Mouse (Mus musculus): ENCODE measurements around the gene Gm29666.
A peak's percentile ranks its signal among the peaks of the same experiment; 100 is the strongest.

Gm29666 gene

DNA sequence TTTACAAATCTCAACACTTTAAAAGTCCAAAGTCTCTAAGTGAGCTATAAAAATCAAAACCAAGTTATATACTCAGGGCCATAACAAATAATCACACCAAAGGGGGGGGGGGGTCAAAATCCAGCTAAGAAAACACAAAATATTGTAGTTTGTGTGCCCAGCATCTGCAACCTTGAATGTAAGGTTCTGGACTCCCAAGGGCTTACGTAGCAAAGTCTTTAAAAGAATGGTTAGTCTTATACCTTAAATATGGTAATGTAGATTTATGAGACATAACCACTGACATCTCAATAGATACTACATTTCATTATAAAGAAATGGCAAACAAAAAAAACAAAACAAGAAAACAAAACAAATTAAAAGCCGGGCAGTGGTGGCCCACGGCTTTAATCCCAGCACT lies at the start of gene Gm29666:
Gene Gm29666, minus strand, starts transcription at position 101 of the 400 bp plus-strand sequence.
- no peak for DNase-seq

DNA sequence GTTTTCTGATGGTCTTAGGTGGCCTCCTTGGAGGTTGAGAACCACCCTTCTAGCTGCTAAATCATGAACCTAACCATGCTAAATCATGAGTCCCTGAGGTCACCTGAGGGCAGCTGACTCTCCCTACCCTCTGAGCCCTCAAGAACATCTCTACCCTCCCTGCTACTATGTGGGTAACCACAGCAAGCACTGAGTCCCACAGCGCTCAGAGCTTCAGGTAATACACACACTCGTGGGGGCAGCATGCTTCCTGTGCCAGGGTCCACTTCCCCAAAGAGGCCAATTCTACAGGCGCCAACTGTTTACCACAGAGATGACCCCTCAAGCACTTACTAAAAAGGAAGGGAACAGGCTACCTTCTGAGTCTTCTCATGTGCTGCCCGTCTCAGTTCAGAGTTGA lies 48.7 kb upstream of the Gm29666 start:
- no peak for DNase-seq

DNA sequence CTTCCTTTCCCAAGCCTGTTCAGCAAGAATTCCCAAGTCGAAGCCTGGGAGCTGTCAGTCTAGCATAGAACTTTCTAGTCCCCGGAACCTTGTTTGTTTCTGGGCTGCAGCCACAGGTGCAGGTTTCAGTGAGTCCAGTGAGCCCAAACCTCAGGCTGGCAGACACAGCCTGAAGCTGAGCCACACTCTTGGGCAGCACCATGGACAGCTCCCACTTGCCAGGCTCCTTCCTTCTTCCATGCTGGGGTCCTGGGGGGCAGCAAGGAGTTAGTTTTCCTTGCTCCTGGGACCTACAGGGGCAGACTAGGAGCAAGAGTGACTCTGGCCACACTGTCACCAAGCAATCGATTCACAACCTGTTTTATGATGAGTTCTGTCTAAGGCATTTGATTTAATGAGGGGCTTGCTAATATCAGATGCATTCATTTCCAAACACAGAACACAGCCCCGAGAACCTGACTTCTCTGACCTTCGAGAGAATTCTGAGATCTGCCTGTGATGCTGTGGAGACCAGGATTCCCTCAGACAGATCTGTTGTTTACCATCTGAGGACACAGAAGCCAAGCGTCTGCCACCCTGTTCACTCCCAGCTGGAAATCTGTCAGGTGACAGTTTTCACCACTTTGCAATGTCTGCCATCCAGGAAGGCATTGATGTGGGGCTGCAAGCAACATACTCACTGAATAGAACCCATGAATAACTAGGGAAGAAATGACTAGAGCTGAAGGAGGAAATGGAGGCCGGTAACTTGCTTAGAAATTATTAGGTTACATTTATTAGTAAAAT lies 45.9 kb upstream of the Gm29666 start:
- DNase-seq: peak; percentile 39

DNA sequence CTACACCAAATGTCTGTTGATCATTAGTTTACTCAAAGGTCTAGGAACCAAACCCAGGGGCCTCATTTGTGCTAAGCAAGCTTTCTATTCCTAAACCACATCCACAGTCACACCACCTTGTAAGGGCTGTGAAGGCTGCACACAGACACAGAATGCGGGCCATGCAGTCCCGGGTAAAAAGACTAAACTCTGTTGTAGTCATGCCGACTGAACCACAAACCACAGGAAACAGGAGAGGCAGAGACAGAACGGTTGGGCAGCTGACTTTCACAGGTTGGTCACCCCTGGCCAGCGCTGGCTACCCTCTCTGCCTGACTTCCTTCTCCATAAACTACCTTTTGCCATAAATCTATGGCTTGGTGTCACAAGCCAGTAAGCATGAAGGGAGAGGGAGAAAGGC lies 44.9 kb upstream of the Gm29666 start:
- DNase-seq: no peak

DNA sequence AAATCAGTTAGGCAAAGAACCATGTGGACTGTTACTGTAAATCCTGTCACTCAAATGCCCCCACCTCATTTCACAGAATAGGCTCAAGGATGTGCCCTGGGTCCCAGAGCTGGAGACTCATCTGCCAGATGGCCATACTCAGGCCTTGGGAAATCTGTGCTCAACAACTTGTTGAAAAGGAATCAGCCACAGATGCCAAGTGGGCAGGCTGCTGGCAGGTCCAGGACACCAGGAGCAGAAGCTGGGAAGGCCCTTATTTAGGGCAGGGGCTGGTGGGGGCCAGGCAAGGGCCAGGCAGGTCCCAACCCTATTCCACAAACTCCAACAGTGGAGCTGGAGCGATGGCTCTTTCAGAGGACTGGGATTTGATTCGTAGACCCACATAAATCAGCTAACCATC lies 42.7 kb upstream of the Gm29666 start:
- no peak for DNase-seq

DNA sequence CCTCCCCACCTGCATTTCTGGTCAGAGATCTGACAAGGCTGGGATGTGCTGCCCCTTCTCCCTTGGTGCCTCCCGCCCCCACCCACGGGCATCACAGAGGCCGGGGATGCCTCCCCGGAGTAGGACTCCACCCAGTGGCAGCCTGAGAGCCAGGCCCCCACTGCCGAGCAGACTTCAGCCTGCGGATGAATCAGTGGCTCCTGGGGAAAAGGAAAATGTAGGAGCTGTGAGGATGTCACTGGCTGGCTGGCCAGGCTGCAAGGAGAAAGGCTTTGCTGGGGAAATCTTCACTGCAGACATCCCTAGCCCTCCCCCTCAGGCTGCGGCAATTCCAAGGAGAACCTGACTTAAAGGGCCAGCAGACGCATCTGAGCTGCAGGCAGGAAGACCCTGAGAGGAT lies 40.9 kb upstream of the Gm29666 start:
- DNase-seq: no peak

DNA sequence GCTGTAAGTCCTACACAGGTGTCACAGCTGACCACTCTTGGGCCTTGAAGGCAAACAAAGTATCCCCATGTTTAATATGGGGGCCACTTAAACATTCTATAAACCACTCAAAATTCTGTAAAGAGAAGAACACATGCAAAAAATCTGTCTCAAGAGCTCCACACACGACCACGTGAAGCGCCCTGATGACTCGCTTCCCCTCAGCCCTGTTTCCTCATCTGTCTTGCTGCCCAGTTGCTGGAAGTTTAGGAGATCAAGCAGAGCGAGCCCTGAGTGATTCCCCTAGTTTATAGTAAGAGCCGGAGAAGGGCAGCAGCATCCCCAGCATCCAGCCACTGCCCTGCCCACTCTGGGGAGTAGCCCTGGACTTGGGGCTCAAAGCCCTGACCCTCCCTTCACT lies 40.1 kb upstream of the Gm29666 start:
- no peak for DNase-seq

DNA sequence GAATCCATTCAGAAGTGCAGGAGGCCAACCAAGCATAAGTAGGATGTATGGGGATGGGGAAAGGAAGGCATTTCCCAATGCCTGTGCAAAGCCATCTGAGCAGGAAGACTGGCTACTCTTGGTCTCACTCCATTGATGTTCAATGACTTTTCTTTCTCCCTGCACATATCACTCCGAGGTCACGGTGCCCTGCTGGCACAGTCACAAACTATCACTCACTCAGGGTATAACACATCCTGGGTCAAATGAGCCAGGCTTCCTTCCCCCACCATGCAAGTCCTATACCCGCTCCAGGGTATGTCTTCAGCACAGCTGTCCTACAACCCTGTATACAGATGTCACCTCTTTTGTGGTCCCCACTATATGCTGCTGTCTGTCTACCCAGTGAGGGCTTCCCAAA lies 38.5 kb upstream of the Gm29666 start:
- DNase-seq: no peak

DNA sequence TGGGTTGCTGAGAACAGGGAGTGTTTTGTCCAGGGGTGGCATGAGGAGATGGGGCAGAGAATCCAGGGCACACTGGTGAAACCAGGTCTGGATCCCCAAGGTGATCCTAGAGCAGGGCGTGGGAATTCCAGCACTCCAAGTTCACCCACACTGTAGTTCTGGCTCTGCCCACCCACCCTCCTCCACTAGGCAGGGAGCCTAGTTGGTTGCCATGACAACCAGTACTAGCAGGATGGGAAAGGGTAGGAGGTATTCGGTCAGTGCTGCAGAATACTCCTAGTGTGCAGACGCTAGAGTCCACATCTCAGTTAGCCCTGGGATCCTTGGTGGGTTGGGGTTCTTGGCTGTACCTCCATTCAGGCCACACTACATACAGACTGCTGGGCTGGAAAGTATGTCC lies 38.0 kb upstream of the Gm29666 start:
- DNase-seq: no peak

DNA sequence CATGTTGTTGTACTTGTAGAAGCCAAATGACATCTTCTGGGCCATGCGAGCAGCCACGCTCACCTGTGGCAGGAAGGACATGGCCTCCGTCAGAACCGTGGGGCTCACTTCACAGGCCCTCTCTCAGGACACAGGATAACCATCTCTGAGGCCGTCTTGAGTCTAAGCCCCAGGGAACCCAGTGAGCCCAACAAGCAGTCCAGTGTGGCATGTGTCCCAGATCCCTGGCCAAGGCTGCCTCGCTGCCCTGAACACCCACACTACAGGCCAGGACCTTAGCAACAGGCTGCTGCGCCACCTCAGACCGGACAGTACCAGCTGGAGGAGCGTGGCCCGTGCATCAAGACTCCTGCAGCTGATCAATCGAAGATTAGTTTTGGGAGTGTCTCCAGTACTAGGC lies 33.4 kb upstream of the Gm29666 start:
- no peak for DNase-seq

DNA sequence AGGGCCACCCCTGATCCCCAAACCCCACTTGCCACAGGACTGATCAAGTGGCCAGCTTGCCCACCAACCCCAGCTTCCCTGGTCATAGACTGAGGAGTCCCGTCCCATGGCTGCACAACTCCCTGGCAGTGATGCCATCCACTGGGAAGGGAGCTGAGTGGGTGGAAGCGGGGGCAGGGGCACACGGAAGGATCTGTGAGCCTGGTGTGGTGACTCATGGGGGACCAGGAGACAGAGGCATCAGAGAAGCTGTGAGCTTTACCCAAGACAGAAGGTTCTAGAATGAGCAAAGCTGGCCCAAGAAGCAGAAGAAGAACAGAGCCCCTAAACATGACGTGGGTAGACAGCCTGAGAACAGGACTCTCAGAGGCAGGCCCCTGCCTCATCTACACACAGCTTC lies 30.2 kb upstream of the Gm29666 start:
- no peak for DNase-seq

DNA sequence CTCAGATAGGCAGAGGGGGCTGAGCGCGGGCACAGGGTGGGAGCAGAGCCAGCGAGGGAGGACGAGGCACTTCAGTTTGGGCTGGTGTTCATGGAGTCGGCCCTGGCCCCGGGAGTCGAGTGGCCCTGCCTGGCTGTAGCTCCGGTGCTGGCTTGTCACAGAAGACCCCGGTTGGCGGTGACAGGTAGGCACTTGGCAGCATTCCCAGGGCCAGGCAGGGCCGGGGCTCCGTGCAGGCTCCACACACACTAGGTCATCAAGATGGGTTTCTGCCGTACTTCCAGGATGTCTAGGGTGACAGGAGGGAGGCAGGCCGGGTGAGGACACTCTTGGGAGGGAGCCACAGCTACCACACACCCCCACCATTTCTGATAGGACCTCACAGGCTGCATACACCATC lies 29.2 kb upstream of the Gm29666 start:
- DNase-seq: no peak

DNA sequence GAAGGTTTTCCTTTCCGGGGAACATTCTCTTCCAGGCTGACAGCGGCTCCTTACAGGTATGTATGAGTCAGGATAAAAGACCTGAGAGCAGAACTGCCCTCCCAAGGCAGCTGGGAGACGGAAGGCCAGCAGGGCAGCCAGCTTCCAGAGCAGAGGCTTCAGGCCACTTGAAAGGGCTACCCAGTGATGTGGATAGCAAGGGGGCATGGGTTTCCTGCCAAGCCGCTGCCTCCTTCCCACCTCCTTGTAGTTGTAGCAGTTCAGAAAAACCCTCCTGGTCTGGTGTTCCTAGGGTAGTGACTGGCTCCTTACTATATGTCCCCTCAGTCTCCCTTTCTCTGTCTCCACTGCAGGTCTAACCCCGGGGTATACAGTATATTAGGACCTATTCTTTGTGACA lies 24.5 kb upstream of the Gm29666 start:
- DNase-seq: no peak

DNA sequence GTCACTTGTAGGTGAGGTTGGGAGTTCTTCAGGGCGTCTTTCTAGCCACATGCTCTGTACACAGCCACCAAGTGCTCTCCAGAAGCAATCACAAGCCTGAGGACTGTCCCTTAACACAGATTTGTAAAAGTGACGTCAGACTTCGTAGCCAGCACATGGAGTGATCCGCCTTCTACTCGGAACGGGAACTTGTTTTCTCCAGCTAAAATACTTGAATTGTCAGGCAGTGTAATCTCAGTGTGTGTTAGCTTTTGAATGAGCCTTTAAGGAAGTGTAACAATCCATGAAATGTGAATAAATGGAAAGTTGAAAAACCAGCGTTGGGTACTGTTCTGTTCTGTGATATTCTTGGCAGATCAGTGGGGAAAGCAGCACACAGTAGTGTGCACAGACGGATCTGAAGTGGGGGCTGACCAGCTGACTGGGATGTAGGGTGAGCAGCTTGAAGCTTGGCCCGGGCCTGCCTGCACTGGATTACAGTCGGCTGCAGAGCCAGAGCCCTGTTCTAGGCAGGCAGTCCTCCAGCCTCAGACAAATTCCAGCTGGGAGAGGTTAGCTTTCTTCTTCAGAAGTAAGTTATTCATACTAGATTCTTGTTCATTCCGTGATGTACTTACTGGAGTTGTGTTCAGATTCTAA lies 22.9 kb upstream of the Gm29666 start:
- DNase-seq: no peak

DNA sequence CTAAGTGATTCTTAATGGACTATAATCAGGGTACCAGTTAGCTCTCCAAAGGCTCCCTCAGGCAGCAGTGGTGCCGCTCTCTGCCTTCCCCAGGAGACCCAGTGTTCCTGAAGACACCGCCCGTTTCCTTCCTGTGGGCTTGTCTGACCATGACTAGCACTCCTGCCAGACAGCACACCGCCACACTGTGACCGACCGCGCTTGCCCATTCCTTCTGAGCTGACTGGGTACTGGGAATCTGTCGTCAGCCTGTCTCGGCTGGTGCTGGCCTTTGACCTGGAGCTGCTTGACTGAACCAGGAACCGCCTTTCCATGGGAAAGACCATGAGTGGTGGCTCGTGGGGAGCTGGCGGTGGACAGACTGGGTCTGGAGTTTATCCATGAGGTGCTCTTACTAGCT lies 20.3 kb upstream of the Gm29666 start:
- peak; percentile 69 for DNase-seq

DNA sequence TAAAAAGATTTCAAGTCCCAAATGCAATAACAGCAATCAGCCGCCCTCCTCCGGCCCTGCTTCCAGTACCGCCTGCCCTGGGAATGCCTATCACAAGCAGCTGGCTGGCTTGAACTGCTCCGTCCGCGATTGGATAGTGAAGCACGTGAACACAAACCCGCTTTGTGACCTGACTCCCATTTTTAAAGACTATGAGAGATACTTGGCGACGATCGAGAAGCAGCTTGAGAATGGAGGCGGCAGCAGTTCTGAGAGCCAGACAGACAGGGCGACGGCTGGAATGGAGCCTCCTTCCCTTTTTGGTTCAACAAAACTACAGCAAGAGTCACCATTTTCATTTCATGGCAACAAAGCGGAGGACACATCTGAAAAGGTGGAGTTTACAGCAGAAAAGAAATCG lies 15.1 kb upstream of the Gm29666 start:
- no peak for DNase-seq

DNA sequence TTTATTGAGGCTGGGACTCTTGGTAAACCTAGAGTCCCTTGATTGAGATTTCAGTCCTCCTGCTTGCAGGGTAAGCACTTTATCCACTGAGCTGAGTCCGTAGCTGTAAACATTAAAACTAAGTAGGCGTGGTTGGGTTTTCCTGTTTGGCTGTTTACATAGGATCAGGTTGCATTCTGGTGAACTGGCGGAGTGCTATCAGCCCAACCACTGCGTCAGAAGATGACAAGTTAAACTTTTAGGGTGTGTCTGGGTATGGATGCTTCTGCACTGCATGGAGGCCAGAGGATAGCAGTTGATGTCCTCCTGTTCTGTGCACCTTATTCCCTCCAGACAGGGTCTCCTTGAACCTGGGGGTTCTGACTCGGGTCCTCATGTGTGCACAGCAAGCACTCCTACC lies 12.5 kb upstream of the Gm29666 start:
- DNase-seq: no peak

DNA sequence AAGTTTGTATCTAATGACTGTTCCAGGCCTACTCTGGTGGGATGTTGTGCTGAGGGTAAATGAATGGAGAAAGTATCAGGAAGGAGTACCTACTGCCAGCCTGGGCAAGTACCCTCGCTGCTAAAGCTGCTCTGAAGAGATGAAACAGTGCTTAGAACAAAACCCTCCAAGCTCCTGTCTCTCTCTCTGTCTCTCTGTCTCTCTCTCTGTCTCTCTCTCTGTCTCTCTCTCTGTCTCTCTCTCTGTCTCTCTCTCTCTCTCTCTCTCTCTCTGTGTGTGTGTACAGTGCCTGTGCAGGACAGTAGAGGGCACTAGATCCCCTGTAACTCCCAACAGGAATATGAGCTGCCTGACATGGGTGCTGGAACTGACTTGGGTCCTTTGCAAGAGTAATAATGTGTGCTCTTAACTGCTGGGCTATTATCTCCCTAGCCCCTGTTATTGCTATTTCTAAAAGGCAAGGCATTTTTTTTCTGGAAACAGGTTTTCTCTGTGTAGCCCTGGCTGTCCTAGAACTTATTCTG lies 5.7 kb upstream of the Gm29666 start:
- no peak for DNase-seq

DNA sequence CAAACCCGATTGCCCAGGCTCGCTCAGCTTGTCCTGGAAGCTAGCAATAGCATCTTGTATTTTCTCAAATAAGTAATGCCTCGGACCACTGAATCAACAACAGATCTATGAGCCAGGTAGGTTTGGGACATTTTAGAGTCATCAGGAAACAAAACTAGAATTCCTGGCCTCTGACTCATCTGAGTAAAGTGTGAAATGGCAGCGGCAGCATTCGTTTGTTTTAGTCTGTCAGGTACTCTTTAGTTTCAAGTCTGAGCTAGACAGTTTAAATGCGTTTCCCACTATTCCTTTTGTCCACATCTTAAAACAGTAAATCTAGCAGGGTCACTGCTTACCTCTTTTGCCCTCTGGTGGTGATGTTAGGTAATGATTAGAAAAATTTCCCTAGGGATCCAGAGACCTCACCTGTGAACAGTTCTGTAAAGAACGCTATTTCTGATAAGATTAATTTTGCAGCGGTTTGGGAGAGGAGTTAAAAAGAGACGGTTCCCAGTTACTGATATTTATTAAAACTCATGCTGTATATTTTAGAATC lies 5.0 kb upstream of the Gm29666 start:
- peak; percentile 10 for DNase-seq

DNA sequence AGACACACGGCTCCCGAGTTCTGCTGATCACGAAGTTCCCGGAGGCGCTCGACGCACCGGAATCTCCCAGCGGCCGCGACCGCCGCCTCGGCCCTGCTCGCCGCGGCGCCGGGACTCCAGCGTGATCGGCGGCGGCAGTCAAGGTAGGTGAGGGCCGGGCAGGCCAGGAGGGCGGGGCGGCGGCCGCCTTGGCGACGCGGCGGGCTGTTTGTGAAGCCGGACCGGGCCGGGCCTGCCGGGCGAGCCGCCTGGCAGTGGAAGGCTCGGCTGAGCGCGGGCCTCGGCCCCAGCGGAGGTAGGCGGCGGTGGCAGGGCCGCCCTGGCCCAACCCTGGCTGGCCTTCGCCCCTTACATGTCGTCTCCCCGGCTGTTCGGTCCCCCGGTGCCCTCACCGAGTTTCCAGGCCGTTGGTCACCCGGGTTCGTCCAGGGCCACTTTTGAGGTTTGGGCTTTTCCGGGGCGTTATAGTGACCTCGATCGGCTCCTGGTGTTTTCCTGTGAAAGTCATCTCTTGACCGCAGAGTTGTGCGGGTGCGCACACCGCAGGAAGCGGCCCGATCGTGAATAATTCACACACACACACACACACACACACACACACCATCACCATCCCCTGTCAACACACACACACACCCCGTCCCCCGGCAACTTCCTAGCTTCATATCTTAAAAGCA lies 3.8 kb upstream of the Gm29666 start:
- no peak for DNase-seq

DNA sequence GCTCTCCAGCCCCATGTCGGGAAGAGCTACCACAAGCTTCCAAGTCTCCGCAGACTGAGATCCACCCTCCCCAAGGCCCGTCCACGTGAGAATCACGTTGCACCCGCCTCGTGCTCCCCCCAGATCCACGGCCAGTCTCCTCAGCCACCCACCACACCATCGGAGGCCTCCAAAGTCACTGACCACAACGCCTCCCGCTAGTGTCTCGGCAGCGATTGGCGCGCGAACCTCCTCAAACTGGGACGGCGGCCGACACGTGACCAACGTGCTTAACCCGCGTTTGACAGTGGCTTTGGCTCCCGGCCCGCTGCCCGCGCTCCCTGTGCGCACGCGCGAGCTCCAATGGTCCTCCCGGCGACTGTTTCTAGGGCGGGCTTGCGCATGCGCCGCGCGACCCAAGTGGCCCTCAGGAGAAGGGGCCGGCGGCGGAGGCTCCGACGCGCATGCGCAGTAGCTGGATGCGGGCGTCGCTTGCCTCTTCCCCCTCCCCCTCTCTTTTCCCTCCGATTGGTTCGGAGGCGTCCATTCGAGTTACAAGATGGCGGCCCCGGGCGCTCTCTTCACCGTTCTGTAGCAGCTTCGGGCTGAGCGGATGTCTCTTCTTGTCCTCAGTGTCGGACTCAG lies 3.2 kb upstream of the Gm29666 start, which contains the start of gene Nup50:
Gene Nup50, plus strand, starts transcription at position 528 of the 624 bp plus-strand sequence.
- peak; percentile 100 for DNase-seq

DNA sequence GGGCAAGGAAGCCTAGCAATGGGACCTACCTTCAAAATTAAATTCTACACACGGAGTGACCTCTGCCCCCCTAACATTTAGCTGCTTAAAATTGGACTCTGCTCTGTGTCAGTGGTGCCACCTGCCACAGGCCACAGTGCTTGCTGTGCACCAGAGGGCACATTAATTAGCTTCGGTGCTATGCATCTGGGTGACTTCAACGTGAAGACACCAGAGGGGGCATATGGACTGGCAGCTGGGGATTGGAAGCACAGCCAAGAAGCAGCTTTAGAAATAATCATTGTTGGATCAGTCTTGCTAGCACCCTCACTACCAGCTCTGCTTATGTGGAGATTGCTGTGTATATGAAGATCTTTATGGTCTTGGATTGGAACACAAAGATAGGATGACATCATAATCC lies 6.6 kb downstream of the Gm29666 start:
- peak; percentile 4 for DNase-seq

DNA sequence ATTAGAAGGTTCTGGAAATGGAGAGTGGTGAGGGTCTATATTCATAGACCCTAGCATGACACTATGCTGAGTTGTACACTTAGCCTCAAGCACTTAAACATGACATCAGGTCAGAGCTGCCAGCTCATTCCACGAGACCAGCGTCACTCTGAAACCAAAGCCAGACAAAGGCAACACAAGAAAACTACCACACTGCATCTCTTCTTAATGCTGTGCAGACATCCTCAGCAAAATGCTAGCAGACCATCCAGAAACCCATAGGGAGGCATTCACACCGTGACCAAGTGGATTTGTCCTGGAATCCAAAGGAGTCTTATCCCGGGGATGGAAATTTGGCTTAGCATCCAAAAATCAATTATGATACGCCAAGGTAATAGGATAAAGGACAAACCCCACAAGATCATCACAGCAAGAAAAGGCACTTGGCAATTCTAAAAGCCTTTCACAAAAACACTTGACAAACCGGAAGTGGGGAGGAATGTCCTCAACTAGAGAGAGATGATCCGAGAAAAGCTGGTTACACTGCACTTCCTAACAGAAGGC lies 15.9 kb downstream of the Gm29666 start:
- DNase-seq: no peak

All from kidney, adult 18-20 months (tissue).